Mouse (Mus musculus) liver, postnatal 0 days (tissue): ENCODE measurements at regions not wholly inside any gene's neighbourhood (a gene's known extent, or its start where the extent isn't known, plus 50 kb on each side); places are given as distances from the start of the nearest gene placed in this dataset.

Experiments
- ATAC-seq: fragments of 200-750 bp; cut with Nextera tagmentation; 2 replicates; pipeline ENCODE4 v1.8.0; 2017; ENCODE audit warnings: mild to moderate bottlenecking, moderate library complexity
- DNase-seq: peaks from one replicate; pipeline ENCODE4 v3.0.0-alpha.2; 2016
- H3K27ac ChIP-seq: fragments of 300-500 bp; sonication (generic); 2 replicates; pipeline ENCODE4 v1.5.1; 2014; ENCODE audit warnings: antibody characterized with exemption, moderate library complexity, mild to moderate bottlenecking, low read depth
- H3K27me3 ChIP-seq: fragments of 300-500 bp; sonication (generic); 2 replicates; pipeline ENCODE4 v1.6.1; 2014; ENCODE audit warnings: low read length, control low read depth, mixed read lengths; ENCODE audit not compliant: insufficient read depth
- H3K36me3 ChIP-seq: fragments of 300-500 bp; sonication (generic); replicated peaks from 2 replicates; pipeline ENCODE4 v1.6.1; 2014; ENCODE audit warnings: mild to moderate bottlenecking, control low read depth, low read length, moderate library complexity, mixed read lengths; ENCODE audit not compliant: insufficient read depth
- H3K4me1 ChIP-seq: fragments of 300-500 bp; sonication (generic); 2 replicates; pipeline ENCODE4 v1.6.1; 2014; ENCODE audit warnings: antibody characterized with exemption, mild to moderate bottlenecking, control low read depth; ENCODE audit not compliant: insufficient read depth
- H3K4me2 ChIP-seq: fragments of 300-500 bp; sonication (generic); 2 replicates; pipeline ENCODE4 v1.6.1; 2014; ENCODE audit warnings: low read depth, mild to moderate bottlenecking, low read length, moderate library complexity, mixed read lengths
- H3K4me3 ChIP-seq: fragments of 300-500 bp; sonication (generic); 2 replicates; pipeline ENCODE4 v1.5.1; 2014; ENCODE audit warnings: low read depth, low read length
- H3K9ac ChIP-seq: fragments of 300-500 bp; sonication (generic); replicated peaks from 2 replicates; pipeline ENCODE4 v1.6.1; 2014; ENCODE audit warnings: mild to moderate bottlenecking, moderate library complexity
- H3K9me3 ChIP-seq: fragments of 300-500 bp; sonication (generic); 2 replicates; pipeline ENCODE4 v1.6.1; 2016; ENCODE audit warnings: mild to moderate bottlenecking, control low read depth, low read length, mixed read lengths
- CTCF ChIP-seq: sonication (generic); IDR thresholded peaks from 2 replicates; pipeline ENCODE4 v1.5.1; 2016; ENCODE audit warnings: antibody characterized with exemption, low read depth
- EP300 ChIP-seq: IDR thresholded peaks from 2 replicates; pipeline ENCODE4 v1.6.1; 2016; ENCODE audit warnings: antibody characterized with exemption, low read depth, mild to moderate bottlenecking
- WGBS: fragments of 180-500 bp; shearing (Covaris S2); extraction: QIAGEN DNeasy Blood & Tissue Kit; methylation state at CpG from one replicate; pipeline ENCODE4 v1.1.7; 2014; ENCODE audit not compliant: insufficient replicate concordance; 5-methylcytosine and 5-hydroxymethylcytosine counted together

DNA sequence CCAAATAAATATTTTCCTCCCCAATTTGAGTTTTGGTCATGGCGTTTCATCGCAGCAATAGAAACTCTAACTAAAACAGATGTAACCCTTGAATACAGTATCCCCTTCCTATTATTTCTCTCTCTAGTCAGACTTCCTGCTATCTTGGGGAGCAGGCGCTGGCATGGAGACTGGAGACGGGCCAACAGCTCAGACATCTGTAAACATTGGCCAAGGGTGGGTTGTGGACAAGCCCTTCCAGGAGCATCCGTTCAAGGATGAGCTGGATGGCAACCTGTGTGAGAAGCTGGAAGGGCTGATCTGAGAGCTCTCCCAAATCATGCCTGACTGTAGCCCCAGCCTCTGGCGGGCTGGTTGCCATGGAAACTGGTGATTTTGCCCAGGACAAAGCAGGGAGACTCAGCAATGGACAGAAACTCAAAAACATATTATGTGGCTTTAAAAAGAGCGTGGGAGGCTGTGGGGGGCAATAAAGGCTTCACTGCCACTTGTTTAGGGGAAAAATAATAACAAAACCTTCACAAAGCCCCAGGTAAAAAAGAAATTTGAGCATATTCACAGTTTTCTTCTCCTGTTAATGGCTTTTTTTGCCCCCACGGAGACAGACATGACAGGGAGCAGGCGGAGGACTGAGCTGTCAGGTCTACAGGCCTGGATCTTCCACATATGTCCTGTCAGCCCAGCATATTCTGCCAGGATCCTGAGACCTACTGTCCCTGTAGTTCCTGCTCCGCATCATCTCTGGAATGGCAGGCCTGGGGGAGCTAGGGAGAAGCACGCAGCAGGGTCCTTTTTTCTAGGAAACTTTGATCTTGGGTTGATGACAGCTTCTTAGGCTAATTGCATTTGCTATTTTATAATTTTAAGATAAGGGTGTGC lies 113.0 kb downstream of the Chst1 start:
- no peak for TF ChIP-seq CTCF
- no peak for TF ChIP-seq EP300
- Histone ChIP-seq H3K36me3 (no peaks in the 10 kb centered on the region), H3K27ac (no peak overlapping the region), H3K4me3 (no peak overlapping the region), H3K9me3 (no peaks in the 10 kb centered on the region), H3K9ac (no peak overlapping the region), H3K27me3 (no peaks in the 10 kb centered on the region), H3K4me2 (no peak overlapping the region), H3K4me1 (no peaks in the 10 kb centered on the region)
- DNase-seq (no peak), ATAC-seq (no peak)
- 64% methylated on average over 11 of the region's 11 CpGs for WGBS

DNA sequence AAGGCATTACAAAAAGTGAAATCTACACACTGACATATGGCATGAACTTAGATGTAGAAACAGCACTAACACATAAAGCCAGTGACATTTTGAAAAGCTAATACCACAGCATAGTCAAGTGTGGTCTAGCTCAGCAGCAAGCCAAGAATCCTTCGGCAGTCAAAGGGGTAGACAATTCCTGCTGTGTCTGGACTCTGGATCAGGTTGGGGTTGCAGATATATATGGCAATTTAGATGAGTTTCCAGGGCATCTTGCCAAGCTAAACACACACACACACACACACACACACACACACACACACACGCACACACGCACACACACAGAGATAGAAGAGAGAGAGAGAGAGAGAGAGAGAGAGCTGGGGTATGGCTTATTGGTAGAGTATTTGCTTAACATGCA lies 118.2 kb downstream of the Chst1 start:
- H3K4me1 ChIP-seq, result no peaks in the 10 kb centered on the region
- ATAC-seq, result no peak
- H3K4me3 ChIP-seq, result no peak overlapping the region
- no peaks in the 10 kb centered on the region; the same call in 1 of the 2 replicates for H3K9me3 ChIP-seq
- TF ChIP-seq EP300 (no peak), CTCF (no peak)
- H3K27me3 ChIP-seq, result no peaks in the 10 kb centered on the region
- no peak overlapping the region for H3K4me2 ChIP-seq
- H3K36me3 ChIP-seq, result no peaks in the 10 kb centered on the region
- DNase-seq, result no peak
- WGBS, result 61% methylated on average over 3 of the region's 3 CpGs
- no peak overlapping the region for H3K27ac ChIP-seq
- no peak overlapping the region for H3K9ac ChIP-seq

DNA sequence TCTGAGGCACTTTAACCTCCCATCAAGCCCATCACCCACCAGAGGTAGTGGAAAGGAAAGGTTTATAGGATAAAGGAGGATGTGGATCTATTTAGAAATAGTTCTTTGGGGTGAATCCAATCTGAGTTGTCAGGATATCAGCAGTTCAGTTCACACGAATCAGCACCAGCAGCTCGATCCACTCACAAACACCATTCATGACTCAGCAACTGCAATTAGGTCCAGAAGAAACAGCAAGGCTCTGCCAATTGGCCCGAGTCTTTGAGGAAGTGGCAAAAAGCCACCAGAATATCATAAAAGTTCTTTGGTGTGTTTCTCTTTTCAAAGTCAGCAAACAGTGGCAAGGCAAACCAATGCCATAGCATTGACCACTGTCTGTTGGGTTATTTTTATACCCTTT lies 122.4 kb downstream of the Chst1 start:
- H3K27ac ChIP-seq, result no peak overlapping the region
- H3K9ac ChIP-seq, result no peak overlapping the region
- WGBS, result 72% methylated on average over 3 of the region's 3 CpGs
- H3K9me3 ChIP-seq, result no peaks in the 10 kb centered on the region; the same call in 1 of the 2 replicates
- TF ChIP-seq EP300, result no peak
- no peak for TF ChIP-seq CTCF
- no peaks in the 10 kb centered on the region for H3K4me1 ChIP-seq
- H3K4me3 ChIP-seq, result no peak overlapping the region
- no peaks in the 10 kb centered on the region for H3K36me3 ChIP-seq
- H3K4me2 ChIP-seq, result no peak overlapping the region
- ATAC-seq (no peak), DNase-seq (no peak)
- no peaks in the 10 kb centered on the region for H3K27me3 ChIP-seq

DNA sequence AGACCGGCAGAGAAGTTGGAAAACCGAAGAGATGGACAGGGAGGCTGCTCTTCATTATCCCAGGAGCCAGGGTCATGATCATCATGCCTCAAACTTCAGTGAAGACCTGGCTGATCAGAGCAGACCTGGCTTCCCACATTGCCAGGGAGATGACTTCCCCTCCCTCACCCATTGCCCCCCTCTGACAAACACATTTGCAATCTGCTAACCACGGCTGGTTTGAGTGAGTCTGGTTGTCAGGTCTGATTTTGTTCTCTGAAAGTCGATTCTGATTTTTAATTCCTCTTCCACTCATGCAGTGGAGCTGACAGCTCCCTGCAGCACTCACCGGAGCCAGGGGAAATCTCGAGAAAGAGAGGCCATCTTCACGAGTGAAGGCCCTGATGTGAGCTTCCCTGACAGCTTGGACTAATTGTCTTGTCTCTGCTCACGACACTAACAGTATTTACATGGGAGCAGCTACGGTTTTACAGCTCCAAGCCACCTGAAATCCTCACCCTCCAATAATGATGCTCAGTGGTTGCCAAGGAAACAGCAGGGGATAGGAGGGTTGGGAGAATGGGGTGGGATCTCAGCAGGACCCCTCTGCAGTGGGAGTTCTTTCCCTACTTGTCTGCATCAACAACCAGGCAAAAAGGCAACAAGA lies 124.2 kb downstream of the Chst1 start:
- no peaks in the 10 kb centered on the region; the same call in 1 of the 2 replicates for H3K9me3 ChIP-seq
- H3K4me1 ChIP-seq, result no peaks in the 10 kb centered on the region
- H3K36me3 ChIP-seq, result no peaks in the 10 kb centered on the region
- no peaks in the 10 kb centered on the region for H3K27me3 ChIP-seq
- no peak overlapping the region for H3K4me2 ChIP-seq
- no peak overlapping the region for H3K4me3 ChIP-seq
- WGBS, result 45% methylated on average over 9 of the region's 9 CpGs
- H3K9ac ChIP-seq, result no peak overlapping the region
- ATAC-seq, result no peak
- no peak for DNase-seq
- no peak overlapping the region for H3K27ac ChIP-seq
- TF ChIP-seq EP300 (no peak), CTCF (no peak)

DNA sequence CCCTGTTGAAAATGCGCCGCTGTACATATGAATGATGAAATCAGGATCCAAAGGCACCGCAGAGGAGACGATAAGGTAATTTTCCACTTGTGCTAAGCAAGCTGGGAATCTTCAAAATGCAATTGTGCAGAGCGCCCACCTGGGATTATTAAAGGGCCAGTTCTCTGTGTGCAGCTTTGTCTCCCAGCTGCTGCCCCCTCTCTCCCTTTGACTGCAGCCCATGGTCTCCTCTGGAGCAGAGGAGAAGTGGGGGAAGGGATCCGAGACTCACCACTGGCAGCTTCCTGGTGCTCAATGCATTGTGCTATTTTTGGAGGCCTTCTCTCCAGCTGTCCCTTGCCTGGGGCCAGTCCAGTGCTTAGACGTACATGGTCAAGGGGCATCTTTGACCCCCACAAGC lies 127.1 kb downstream of the Chst1 start:
- Histone ChIP-seq H3K4me3 (no peak overlapping the region), H3K27ac (no peak overlapping the region), H3K9ac (no peak overlapping the region), H3K9me3 (no peaks in the 10 kb centered on the region; the same call in 1 of the 2 replicates), H3K4me2 (no peak overlapping the region), H3K36me3 (no peaks in the 10 kb centered on the region), H3K4me1 (no peaks in the 10 kb centered on the region), H3K27me3 (no peaks in the 10 kb centered on the region)
- ATAC-seq, result no peak
- no peak for TF ChIP-seq EP300
- TF ChIP-seq CTCF, result no peak
- DNase-seq, result no peak
- 69% methylated on average over 7 of the region's 7 CpGs for WGBS

DNA sequence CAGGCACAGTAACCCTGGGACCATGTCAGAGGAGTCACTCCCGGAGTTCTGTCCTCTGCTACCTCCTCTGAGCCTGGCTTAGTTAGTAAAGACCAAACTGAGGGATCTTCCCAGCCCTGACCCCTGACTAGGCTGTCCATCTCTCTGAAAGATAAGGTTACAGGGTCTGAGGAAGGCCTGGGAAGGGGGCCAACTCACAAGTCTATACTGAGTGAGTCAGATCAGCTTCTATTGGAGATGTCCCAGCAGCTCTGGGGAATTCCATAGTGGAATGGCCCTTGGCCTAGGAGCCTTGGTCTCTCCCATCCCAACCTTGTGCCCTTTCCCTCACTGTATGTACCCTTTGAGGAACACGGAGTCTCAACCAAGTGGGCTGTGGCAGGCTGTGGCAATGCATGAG lies 127.7 kb downstream of the Chst1 start:
- Histone ChIP-seq H3K4me3 (no peak overlapping the region), H3K4me1 (no peaks in the 10 kb centered on the region), H3K27me3 (no peaks in the 10 kb centered on the region), H3K9ac (no peak overlapping the region), H3K36me3 (no peaks in the 10 kb centered on the region), H3K4me2 (no peak overlapping the region), H3K9me3 (no peaks in the 10 kb centered on the region; the same call in 1 of the 2 replicates), H3K27ac (no peak overlapping the region)
- 67% methylated on average over 2 of the region's 2 CpGs for WGBS
- DNase-seq (no peak), ATAC-seq (no peak)
- TF ChIP-seq CTCF (no peak), EP300 (no peak)
